Mouse (Mus musculus) bone marrow macrophage, adult 2 months (primary cell): ENCODE results near the gene Bcl2l11.

Experiments
- CTCF ChIP-seq: IDR thresholded peaks from 2 replicates; pipeline ENCODE4 v1.5.1; 2012; ENCODE audit warnings: low read depth, mild to moderate bottlenecking, low read length, moderate library complexity
- POLR2A ChIP-seq: IDR thresholded peaks from 2 replicates; pipeline ENCODE4 v1.6.1; 2012; ENCODE audit warnings: mild to moderate bottlenecking, low read depth, low read length, borderline replicate concordance

GRCm38 (mm10) chr2:128211881-128212209 is 86.0 kb downstream of the Bcl2l11 start:
- TF ChIP-seq POLR2A (no peak), CTCF (no peak)
